Mouse (Mus musculus) neural tube, embryonic 13.5 days (tissue): ENCODE measurements at regions not wholly inside any gene's neighbourhood (a gene's known extent, or its start where the extent isn't known, plus 50 kb on each side); places are given as distances from the start of the nearest gene placed in this dataset.

Source experiments
- ATAC-seq: fragments of 200-750 bp; cut with Nextera tagmentation; 2 replicates; pipeline ENCODE4 v1.8.0; 2017; ENCODE audit warnings: low read depth, mild to moderate bottlenecking, moderate TSS enrichment, moderate library complexity
- H3K27ac ChIP-seq: fragments of 300-500 bp; sonication (generic); replicated peaks from 2 replicates; pipeline ENCODE4 v1.5.1; 2015; ENCODE audit warnings: moderate library complexity, mild to moderate bottlenecking, inconsistent platforms
- H3K27me3 ChIP-seq: fragments of 300-500 bp; sonication (generic); 2 replicates; pipeline ENCODE4 v1.6.1; 2015; ENCODE audit warnings: mild to moderate bottlenecking, inconsistent platforms
- H3K36me3 ChIP-seq: fragments of 300-500 bp; sonication (generic); 2 replicates; pipeline ENCODE4 v1.6.1; 2015; ENCODE audit warnings: mild to moderate bottlenecking, inconsistent platforms
- H3K4me1 ChIP-seq: fragments of 300-500 bp; sonication (generic); replicated peaks from 2 replicates; pipeline ENCODE4 v1.6.1; 2015; ENCODE audit warnings: inconsistent platforms
- H3K4me2 ChIP-seq: fragments of 300-500 bp; sonication (generic); 2 replicates; pipeline ENCODE4 v1.6.1; 2015; ENCODE audit warnings: inconsistent platforms, mild to moderate bottlenecking, moderate library complexity
- H3K4me3 ChIP-seq: fragments of 300-500 bp; sonication (generic); 2 replicates; pipeline ENCODE4 v1.5.1; 2015; ENCODE audit warnings: mild to moderate bottlenecking, inconsistent platforms
- H3K9ac ChIP-seq: fragments of 300-500 bp; sonication (generic); 2 replicates; pipeline ENCODE4 v1.6.1; 2015; ENCODE audit warnings: moderate library complexity, mild to moderate bottlenecking, inconsistent platforms
- H3K9me3 ChIP-seq: fragments of 300-500 bp; sonication (generic); 2 replicates; pipeline ENCODE4 v1.6.1; 2016; ENCODE audit warnings: inconsistent platforms
- WGBS: fragments of 180-500 bp; shearing (Covaris S2); methylation state at CpG from one replicate; pipeline ENCODE4 v1.1.7; 2015; 5-methylcytosine and 5-hydroxymethylcytosine counted together

GRCm38 (mm10) chrX:156598070-156598469, 817.0 kb downstream of the Phex start:
- Histone ChIP-seq H3K27me3 (no peaks in the 10 kb centered on the region), H3K4me1 (no peaks in the 10 kb centered on the region), H3K4me3 (no peak overlapping the region), H3K36me3 (no peaks in the 10 kb centered on the region), H3K9me3 (no peaks in the 10 kb centered on the region), H3K9ac (no peak overlapping the region), H3K27ac (no peak overlapping the region), H3K4me2 (no peak overlapping the region)
- ATAC-seq: no peak

GRCm38 (mm10) chrX:156594735-156595134, 820.4 kb downstream of the Phex start:
- ATAC-seq: peak; percentile 23; the same call in 1 of the 2 replicates
- Histone ChIP-seq H3K4me3 (no peak overlapping the region), H3K9ac (no peak overlapping the region), H3K27ac (no peak overlapping the region), H3K4me2 (no peak overlapping the region), H3K9me3 (no peaks in the 10 kb centered on the region), H3K36me3 (no peaks in the 10 kb centered on the region), H3K4me1 (no peaks in the 10 kb centered on the region), H3K27me3 (no peaks in the 10 kb centered on the region)
- 71% methylated on average over 5 of the region's 5 CpGs for WGBS
